Mouse (Mus musculus) urinary bladder, postnatal 14 days (tissue): Measurements from ENCODE around the gene Robo3.

Source experiments
- DNase-seq: peaks from one replicate; pipeline ENCODE4 v3.0.0; 2021; ENCODE audit warnings: low spot score

The Robo3 gene

GRCm38 (mm10) chr9:37432720-37433421 lies at the start of gene Robo3:
Gene Robo3 (minus strand): TSS chr9:37433246.
- no peak for DNase-seq

GRCm38 (mm10) chr9:37474923-37475322 lies 41.9 kb upstream of the Robo3 start:
- no peak for DNase-seq

GRCm38 (mm10) chr9:37473611-37474125 lies 40.6 kb upstream of the Robo3 start:
- DNase-seq = no peak

- peak; percentile 55 for DNase-seq
Observed at GRCm38 (mm10) chr9:37462764-37463163, 29.7 kb upstream of the Robo3 start.

GRCm38 (mm10) chr9:37461571-37461970 lies 28.5 kb upstream of the Robo3 start:
- no peak for DNase-seq

- DNase-seq = no peak
Observed at GRCm38 (mm10) chr9:37460961-37461340, 27.9 kb upstream of the Robo3 start.

- no peak for DNase-seq
Observed at GRCm38 (mm10) chr9:37460043-37460960, 27.3 kb upstream of the Robo3 start.

GRCm38 (mm10) chr9:37459665-37460042 lies 26.6 kb upstream of the Robo3 start:
- DNase-seq = no peak

GRCm38 (mm10) chr9:37457151-37457550 lies 24.1 kb upstream of the Robo3 start:
- no peak for DNase-seq

- no peak for DNase-seq
Observed at GRCm38 (mm10) chr9:37456481-37456910, 23.4 kb upstream of the Robo3 start.

- no peak for DNase-seq
Observed at GRCm38 (mm10) chr9:37455868-37456267, 22.8 kb upstream of the Robo3 start.

GRCm38 (mm10) chr9:37454991-37455390 lies 21.9 kb upstream of the Robo3 start:
- no peak for DNase-seq

GRCm38 (mm10) chr9:37454011-37454492 lies 21.0 kb upstream of the Robo3 start:
- no peak for DNase-seq

- DNase-seq = no peak
Observed at GRCm38 (mm10) chr9:37453328-37453727, 20.3 kb upstream of the Robo3 start.

- no peak for DNase-seq
Observed at GRCm38 (mm10) chr9:37452401-37452800, 19.4 kb upstream of the Robo3 start.

GRCm38 (mm10) chr9:37437772-37438735 lies 5.0 kb upstream of the Robo3 start:
- no peak for DNase-seq

- no peak for DNase-seq
Observed at GRCm38 (mm10) chr9:37435616-37436015, 2.6 kb upstream of the Robo3 start.

- no peak for DNase-seq
Observed at GRCm38 (mm10) chr9:37434932-37435331, 1.9 kb upstream of the Robo3 start.

GRCm38 (mm10) chr9:37433823-37434560 lies 946 bp upstream of the Robo3 start:
- DNase-seq = no peak

- DNase-seq = peak; percentile 45
Observed at GRCm38 (mm10) chr9:37432026-37432666, 900 bp downstream of the Robo3 start.
